Mouse (Mus musculus) neural tube, embryonic 15.5 days (tissue): ENCODE results near the gene Shld1. TPM values are rescaled to one million over a fixed set of nuclear protein-coding genes. Genes with fewer than 3 reads are reported as not detected.

Source experiments
- ATAC-seq: fragments of 200-750 bp; cut with Nextera tagmentation; 2 replicates; pipeline ENCODE4 v1.8.0; 2017; ENCODE audit warnings: mild to moderate bottlenecking, moderate TSS enrichment, moderate library complexity; ENCODE audit not compliant: low FRiP score
- H3K27ac ChIP-seq: fragments of 300-500 bp; sonication (generic); replicated peaks from 2 replicates; pipeline ENCODE4 v1.5.1; 2015; ENCODE audit warnings: mild to moderate bottlenecking, inconsistent platforms
- H3K27me3 ChIP-seq: fragments of 300-500 bp; sonication (generic); replicated peaks from 2 replicates; pipeline ENCODE4 v1.6.1; 2015; ENCODE audit warnings: inconsistent platforms
- H3K36me3 ChIP-seq: fragments of 300-500 bp; sonication (generic); 2 replicates; pipeline ENCODE4 v1.6.1; 2015; ENCODE audit warnings: inconsistent platforms
- H3K4me1 ChIP-seq: fragments of 300-500 bp; sonication (generic); 2 replicates; pipeline ENCODE4 v1.6.1; 2015; ENCODE audit warnings: inconsistent platforms
- H3K4me2 ChIP-seq: fragments of 300-500 bp; sonication (generic); 2 replicates; pipeline ENCODE4 v1.6.1; 2015; ENCODE audit warnings: inconsistent platforms, mild to moderate bottlenecking, moderate library complexity
- H3K4me3 ChIP-seq: fragments of 300-500 bp; sonication (generic); replicated peaks from 2 replicates; pipeline ENCODE4 v1.5.1; 2015; ENCODE audit warnings: mild to moderate bottlenecking, inconsistent platforms
- H3K9ac ChIP-seq: fragments of 300-500 bp; sonication (generic); replicated peaks from 2 replicates; pipeline ENCODE4 v1.6.1; 2015; ENCODE audit warnings: mild to moderate bottlenecking, inconsistent platforms
- H3K9me3 ChIP-seq: fragments of 300-500 bp; sonication (generic); replicated peaks from 2 replicates; pipeline ENCODE4 v1.6.1; 2016; ENCODE audit warnings: inconsistent platforms
- WGBS: fragments of 180-500 bp; shearing (Covaris S2); methylation state at CpG from one replicate; pipeline ENCODE4 v1.1.7; 2015; ENCODE audit warnings: mixed read lengths; 5-methylcytosine and 5-hydroxymethylcytosine counted together
- polyA plus RNA-seq: library from polyadenylated mRNA; unstranded; fragments of >200 nt; fragmentation: Nextera tagmentation; extraction: Ambion mirVana; gene quantifications from 2 replicates; pipeline ENCODE4 v1.2.1, GENCODE M21; 2015

The Shld1 gene
- polyA plus RNA-seq, 1 experiment from 2014 or later: 23.3 TPM

GRCm38 (mm10) chr2:132658412-132659120, 28.2 kb upstream of the Shld1 start:
- Histone ChIP-seq H3K36me3 (no peaks in the 10 kb centered on the region), H3K4me2 (no peak overlapping the region), H3K27ac (no peak overlapping the region), H3K9me3 (no peaks in the 10 kb centered on the region), H3K4me3 (no peak overlapping the region), H3K27me3 (no peaks in the 10 kb centered on the region), H3K9ac (no peak overlapping the region), H3K4me1 (no peaks in the 10 kb centered on the region)
- no peak for ATAC-seq
- 82% methylated on average over 9 of the region's 9 CpGs for WGBS

- no peaks in the 10 kb centered on the region for H3K36me3 ChIP-seq
- no peak overlapping the region for H3K4me2 ChIP-seq
- H3K9ac ChIP-seq: no peak overlapping the region
- ATAC-seq: no peak
- 86% methylated on average over 6 of the region's 6 CpGs for WGBS
- no peaks in the 10 kb centered on the region for H3K9me3 ChIP-seq
- H3K4me3 ChIP-seq: no peak overlapping the region
- H3K27ac ChIP-seq: no peak overlapping the region
- no peaks in the 10 kb centered on the region for H3K4me1 ChIP-seq
- H3K27me3 ChIP-seq: no peaks in the 10 kb centered on the region
These were observed 17.6 kb upstream of the Shld1 start for GRCm38 (mm10) chr2:132669091-132669490.

GRCm38 (mm10) chr2:132670290-132670689, 16.4 kb upstream of the Shld1 start:
- Histone ChIP-seq H3K27ac (no peak overlapping the region), H3K36me3 (no peaks in the 10 kb centered on the region), H3K27me3 (no peaks in the 10 kb centered on the region), H3K9ac (no peak overlapping the region), H3K4me2 (no peak overlapping the region), H3K4me3 (no peak overlapping the region), H3K9me3 (no peaks in the 10 kb centered on the region), H3K4me1 (no peaks in the 10 kb centered on the region)
- ATAC-seq: no peak
- WGBS: 82% methylated on average over 4 of the region's 4 CpGs

- no peaks in the 10 kb centered on the region for H3K4me1 ChIP-seq
- ATAC-seq: no peak
- H3K36me3 ChIP-seq: no peaks in the 10 kb centered on the region
- no peaks in the 10 kb centered on the region for H3K9me3 ChIP-seq
- no peaks in the 10 kb centered on the region for H3K27me3 ChIP-seq
- no peak overlapping the region for H3K4me2 ChIP-seq
- no peak overlapping the region for H3K4me3 ChIP-seq
- no peak overlapping the region for H3K27ac ChIP-seq
- 91% methylated on average over 3 of the region's 3 CpGs for WGBS
- no peak overlapping the region for H3K9ac ChIP-seq
These were observed 14.6 kb upstream of the Shld1 start for GRCm38 (mm10) chr2:132672121-132672520.

GRCm38 (mm10) chr2:132676111-132676510, 10.6 kb upstream of the Shld1 start:
- Histone ChIP-seq H3K27me3 (no peaks in the 10 kb centered on the region), H3K4me1 (no peaks in the 10 kb centered on the region), H3K36me3 (no peaks in the 10 kb centered on the region), H3K4me3 (no peak overlapping the region), H3K9me3 (no peaks in the 10 kb centered on the region), H3K9ac (no peak overlapping the region), H3K27ac (no peak overlapping the region), H3K4me2 (no peak overlapping the region)
- 77% methylated on average over 4 of the region's 4 CpGs for WGBS
- ATAC-seq: no peak

GRCm38 (mm10) chr2:132685001-132685400, 1.7 kb upstream of the Shld1 start:
- H3K9ac ChIP-seq: no peak overlapping the region
- peaks cover 19% of the 10 kb centered on the region for H3K4me1 ChIP-seq
- H3K27ac ChIP-seq: no peak overlapping the region
- ATAC-seq: no peak
- no peaks in the 10 kb centered on the region for H3K27me3 ChIP-seq
- H3K9me3 ChIP-seq: no peaks in the 10 kb centered on the region
- H3K36me3 ChIP-seq: no peaks in the 10 kb centered on the region
- H3K4me2 ChIP-seq: no peak overlapping the region
- no peak overlapping the region for H3K4me3 ChIP-seq

GRCm38 (mm10) chr2:132688611-132689021, 1.9 kb downstream of the Shld1 start:
- Histone ChIP-seq H3K4me3 (no peak overlapping the region), H3K27ac (no peak overlapping the region), H3K4me1 (peaks cover 19% of the 10 kb centered on the region), H3K36me3 (0 out of 2 replicates have a peak, but pooled peaks cover 4% of the 10 kb centered on the region), H3K9ac (no peak overlapping the region), H3K9me3 (no peaks in the 10 kb centered on the region), H3K4me2 (no peak overlapping the region), H3K27me3 (no peaks in the 10 kb centered on the region)
- no peak for ATAC-seq
- WGBS: 92% methylated on average over 7 of the region's 7 CpGs

GRCm38 (mm10) chr2:132689188-132689568, 2.4 kb downstream of the Shld1 start:
- Histone ChIP-seq H3K4me2 (no peak overlapping the region), H3K9me3 (no peaks in the 10 kb centered on the region), H3K27ac (no peak overlapping the region), H3K9ac (peak overlapping the region; percentile 18; the same call in 1 of the 2 replicates), H3K4me1 (peaks cover 19% of the 10 kb centered on the region), H3K4me3 (no peak overlapping the region), H3K27me3 (no peaks in the 10 kb centered on the region), H3K36me3 (0 out of 2 replicates have a peak, but pooled peaks cover 6% of the 10 kb centered on the region)
- no peak for ATAC-seq
- 62% methylated on average over 4 of the region's 4 CpGs for WGBS

GRCm38 (mm10) chr2:132689569-132690231, 3.0 kb downstream of the Shld1 start:
- no peaks in the 10 kb centered on the region for H3K27me3 ChIP-seq
- 80% methylated on average over 15 of the region's 15 CpGs for WGBS
- H3K9ac ChIP-seq: peak overlapping the region; percentile 18; the same call in 1 of the 2 replicates
- no peak overlapping the region for H3K4me3 ChIP-seq
- ATAC-seq: no peak
- H3K27ac ChIP-seq: no peak overlapping the region
- H3K4me1 ChIP-seq: peaks cover 19% of the 10 kb centered on the region
- H3K9me3 ChIP-seq: no peaks in the 10 kb centered on the region
- H3K4me2 ChIP-seq: no peak overlapping the region
- 0 out of 2 replicates have a peak, but pooled peaks cover 10% of the 10 kb centered on the region for H3K36me3 ChIP-seq

- no peak for ATAC-seq
- Histone ChIP-seq H3K36me3 (peaks cover 21% of the 10 kb centered on the region; the same call in 1 of the 2 replicates), H3K9ac (no peak overlapping the region), H3K27me3 (no peaks in the 10 kb centered on the region), H3K4me2 (no peak overlapping the region), H3K9me3 (no peaks in the 10 kb centered on the region), H3K27ac (no peak overlapping the region), H3K4me3 (no peak overlapping the region), H3K4me1 (peaks cover 14% of the 10 kb centered on the region)
- WGBS: 80% methylated on average over 7 of the region's 7 CpGs
These were observed 5.0 kb downstream of the Shld1 start for GRCm38 (mm10) chr2:132691731-132692130.

- Histone ChIP-seq H3K4me2 (no peak overlapping the region), H3K9ac (no peak overlapping the region), H3K36me3 (peaks cover 21% of the 10 kb centered on the region; the same call in 1 of the 2 replicates), H3K4me3 (no peak overlapping the region), H3K9me3 (no peaks in the 10 kb centered on the region), H3K27me3 (no peaks in the 10 kb centered on the region), H3K27ac (no peak overlapping the region), H3K4me1 (peaks cover 13% of the 10 kb centered on the region)
- no peak for ATAC-seq
- 71% methylated on average over 1 of the region's 1 CpGs for WGBS
These were observed 5.6 kb downstream of the Shld1 start for GRCm38 (mm10) chr2:132692320-132692719.

- Histone ChIP-seq H3K9me3 (no peaks in the 10 kb centered on the region), H3K27me3 (no peaks in the 10 kb centered on the region), H3K36me3 (peaks cover 31% of the 10 kb centered on the region), H3K4me2 (no peak overlapping the region), H3K27ac (no peak overlapping the region), H3K4me3 (no peak overlapping the region), H3K9ac (no peak overlapping the region), H3K4me1 (peaks cover 4% of the 10 kb centered on the region; the same call in 1 of the 2 replicates)
- ATAC-seq: no peak
- 85% methylated on average over 3 of the region's 3 CpGs for WGBS
These were observed 7.2 kb downstream of the Shld1 start for GRCm38 (mm10) chr2:132693980-132694379.
